Mouse (Mus musculus) erythroblast, embryonic 14.5 days (primary cell): ENCODE measurements around the gene Ces5a.

Experiments
- GATA1 ChIP-seq: IDR thresholded peaks from 2 replicates; pipeline ENCODE4 v1.6.1; 2012; ENCODE audit warnings: low read length, inconsistent platforms, mixed read lengths
- TAL1 ChIP-seq: IDR thresholded peaks from 3 replicates; pipeline ENCODE4 v1.6.1; 2012; ENCODE audit warnings: low read length, inconsistent platforms, mixed read lengths

GRCm38 (mm10) chr8:93568666-93569065 lies 33.0 kb upstream of the Ces5a start:
- TF ChIP-seq GATA1 (no peak), TAL1 (no peak)
